Mouse (Mus musculus) heart, embryonic 14.5 days (tissue): ENCODE data around the gene Pde6b. TPM values are rescaled to one million over a fixed set of nuclear protein-coding genes. Genes with fewer than 3 reads are reported as not detected.

Source experiments
- ATAC-seq: fragments of 200-750 bp; cut with Nextera tagmentation; 2 replicates; pipeline ENCODE4 v1.8.0; 2017; ENCODE audit warnings: low read depth, moderate TSS enrichment; ENCODE audit not compliant: insufficient number of reproducible peaks, insufficient read depth, low FRiP score
- H3K27ac ChIP-seq, 2 experiments: fragments of 200-500 bp in 1 of 2; fragments of 300-500 bp in 1 of 2; sonication (generic) in 1 of 2; replicated peaks in 1 of 2; 2 replicates each; pipeline ENCODE4 v1.5.1; 2012 to 2014; ENCODE audit warnings: low read depth in 2 of 2, low read length in 2 of 2, control low read depth in 1 of 2, mild to moderate bottlenecking in 1 of 2, mixed read lengths in 1 of 2; ENCODE audit not compliant: control insufficient read depth in 1 of 2, insufficient read depth in 1 of 2
- H3K27me3 ChIP-seq: fragments of 300-500 bp; sonication (generic); 2 replicates; pipeline ENCODE4 v1.6.1; 2014; ENCODE audit warnings: mild to moderate bottlenecking, low read length, control low read depth; ENCODE audit not compliant: control insufficient read depth, insufficient read depth
- H3K36me3 ChIP-seq: fragments of 300-500 bp; sonication (generic); 2 replicates; pipeline ENCODE4 v1.6.1; 2014; ENCODE audit warnings: mild to moderate bottlenecking, control low read depth, low read length, mixed read lengths; ENCODE audit not compliant: control insufficient read depth, insufficient read depth
- H3K4me1 ChIP-seq, 2 experiments: fragments of 200-500 bp in 1 of 2; fragments of 300-500 bp in 1 of 2; sonication (generic) in 1 of 2; 2 replicates each; pipeline ENCODE4 v1.6.1; 2012 to 2014; ENCODE audit warnings: low read length in 2 of 2, control low read depth in 1 of 2, mixed read lengths in 1 of 2; ENCODE audit not compliant: control insufficient read depth in 2 of 2, insufficient read depth in 2 of 2
- H3K4me2 ChIP-seq: fragments of 300-500 bp; sonication (generic); 2 replicates; pipeline ENCODE4 v1.6.1; 2014; ENCODE audit warnings: mild to moderate bottlenecking, low read length
- H3K4me3 ChIP-seq, 2 experiments: fragments of 200-500 bp in 1 of 2; fragments of 300-500 bp in 1 of 2; sonication (generic) in 1 of 2; 2 replicates each; pipeline ENCODE4 v1.5.1; 2012 to 2014; ENCODE audit warnings: low read length in 2 of 2, mild to moderate bottlenecking in 2 of 2, control low read depth in 1 of 2, low read depth in 1 of 2, moderate library complexity in 1 of 2; ENCODE audit not compliant: control insufficient read depth in 1 of 2, insufficient read depth in 1 of 2
- H3K9ac ChIP-seq: fragments of 300-500 bp; sonication (generic); 2 replicates; pipeline ENCODE4 v1.6.1; 2014; ENCODE audit warnings: mild to moderate bottlenecking, low read length
- H3K9me3 ChIP-seq: fragments of 300-500 bp; sonication (generic); 2 replicates; pipeline ENCODE4 v1.6.1; 2016; ENCODE audit warnings: low read length, control low read depth; ENCODE audit not compliant: control insufficient read depth
- WGBS: fragments of 180-500 bp; shearing (Covaris S2); extraction: QIAGEN DNeasy Blood & Tissue Kit; methylation state at CpG from one replicate; pipeline ENCODE4 v1.1.7; 2014; 5-methylcytosine and 5-hydroxymethylcytosine counted together
- polyA plus RNA-seq: library from polyadenylated mRNA; unstranded; fragments of >200 nt; fragmentation: Nextera tagmentation; extraction: Ambion mirVana; gene quantifications from 2 replicates; pipeline ENCODE4 v1.2.1, GENCODE M21; 2014

Pde6b gene
- polyA plus RNA-seq, 1 experiment from 2014 or later = not detected

GRCm38 (mm10) chr5:108368851-108369621 lies 19.2 kb upstream of the Pde6b start:
- H3K4me3 ChIP-seq = peak overlapping the region; percentile 43 to 47
- WGBS = under 1% methylated on average over 49 of the region's 49 CpGs
- H3K27me3 ChIP-seq = peaks cover 89% of the 10 kb centered on the region
- no peaks in the 10 kb centered on the region for H3K9me3 ChIP-seq
- no peaks in the 10 kb centered on the region for H3K36me3 ChIP-seq
- peaks cover 0 to 17% of the 10 kb centered on the region in 2 experiments; a peak in 3 of 4 replicates for H3K4me1 ChIP-seq
- H3K27ac ChIP-seq = no peak overlapping the region
- 0 out of 2 replicates have a peak overlapping the region, but pooled peaks have one; percentile 39 for H3K9ac ChIP-seq
- H3K4me2 ChIP-seq = peak overlapping the region; percentile 80
- no peak for ATAC-seq

- no peaks in the 10 kb centered on the region for H3K36me3 ChIP-seq
- H3K4me3 ChIP-seq = no peak overlapping the region
- peaks cover 83% of the 10 kb centered on the region for H3K27me3 ChIP-seq
- no peaks in the 10 kb centered on the region for H3K9me3 ChIP-seq
- WGBS = 4% methylated on average over 6 of the region's 6 CpGs
- no peak for ATAC-seq
- no peak overlapping the region for H3K9ac ChIP-seq
- H3K27ac ChIP-seq = no peak overlapping the region
- no peak overlapping the region for H3K4me2 ChIP-seq
- H3K4me1 ChIP-seq = peaks cover 0 to 17% of the 10 kb centered on the region in 2 experiments; a peak in 3 of 4 replicates
These were observed 18.2 kb upstream of the Pde6b start for GRCm38 (mm10) chr5:108369964-108370363.

GRCm38 (mm10) chr5:108374079-108374478 lies 14.1 kb upstream of the Pde6b start:
- no peak for ATAC-seq
- Histone ChIP-seq H3K9ac (no peak overlapping the region), H3K27me3 (peaks cover 46% of the 10 kb centered on the region), H3K36me3 (no peaks in the 10 kb centered on the region), H3K9me3 (no peaks in the 10 kb centered on the region), H3K4me1 (peaks cover 0 to 2% of the 10 kb centered on the region in 2 experiments; a peak in 2 of 4 replicates), H3K27ac (no peak overlapping the region), H3K4me2 (no peak overlapping the region), H3K4me3 (no peak overlapping the region)
- 69% methylated on average over 5 of the region's 5 CpGs for WGBS

- H3K9ac ChIP-seq = no peak overlapping the region
- H3K36me3 ChIP-seq = no peaks in the 10 kb centered on the region
- WGBS = 54% methylated on average over 1 of the region's 1 CpGs
- H3K4me1 ChIP-seq = no peaks in the 10 kb centered on the region
- H3K27me3 ChIP-seq = peaks cover 27% of the 10 kb centered on the region
- no peak for ATAC-seq
- no peak overlapping the region for H3K27ac ChIP-seq
- H3K9me3 ChIP-seq = no peaks in the 10 kb centered on the region
- no peak overlapping the region for H3K4me2 ChIP-seq
- H3K4me3 ChIP-seq = no peak overlapping the region
These were observed 12.1 kb upstream of the Pde6b start for GRCm38 (mm10) chr5:108376059-108376458.

GRCm38 (mm10) chr5:108378346-108378745 lies 9.8 kb upstream of the Pde6b start:
- 0 out of 2 replicates have a peak, but pooled peaks cover 6% of the 10 kb centered on the region for H3K9me3 ChIP-seq
- peaks cover 13% of the 10 kb centered on the region for H3K27me3 ChIP-seq

GRCm38 (mm10) chr5:108385632-108386031 lies 2.6 kb upstream of the Pde6b start:
- no peak for ATAC-seq
- Histone ChIP-seq H3K9me3 (0 out of 2 replicates have a peak, but pooled peaks cover 6% of the 10 kb centered on the region), H3K4me1 (no peaks in the 10 kb centered on the region), H3K36me3 (no peaks in the 10 kb centered on the region), H3K4me2 (no peak overlapping the region), H3K27me3 (no peaks in the 10 kb centered on the region; the same call in 1 of the 2 replicates), H3K4me3 (no peak overlapping the region), H3K27ac (no peak overlapping the region), H3K9ac (no peak overlapping the region)
- 70% methylated on average over 2 of the region's 2 CpGs for WGBS

More at GRCm38 (mm10) chr5:108378346-108378745, 9.8 kb upstream of the Pde6b start:
- 58% methylated on average over 4 of the region's 4 CpGs for WGBS
- H3K27ac ChIP-seq = no peak overlapping the region
- no peak overlapping the region for H3K9ac ChIP-seq
- no peak overlapping the region for H3K4me3 ChIP-seq
- no peaks in the 10 kb centered on the region for H3K36me3 ChIP-seq
- no peak for ATAC-seq
- no peaks in the 10 kb centered on the region for H3K4me1 ChIP-seq
- H3K4me2 ChIP-seq = no peak overlapping the region

- Histone ChIP-seq H3K27me3 (no peaks in the 10 kb centered on the region; the same call in 1 of the 2 replicates), H3K4me1 (no peaks in the 10 kb centered on the region), H3K9me3 (0 out of 2 replicates have a peak, but pooled peaks cover 6% of the 10 kb centered on the region), H3K27ac (no peak overlapping the region), H3K9ac (no peak overlapping the region), H3K4me2 (no peak overlapping the region), H3K4me3 (no peak overlapping the region), H3K36me3 (no peaks in the 10 kb centered on the region)
- no peak for ATAC-seq
- 65% methylated on average over 4 of the region's 4 CpGs for WGBS
These were observed 1.7 kb upstream of the Pde6b start for GRCm38 (mm10) chr5:108386449-108386848.
